Mouse (Mus musculus) ES-Bruce4 (cell line): ENCODE data around the gene Ltbp4.

Source experiments
- CTCF ChIP-seq: IDR thresholded peaks from one replicate; pipeline ENCODE4 v1.8.1; 2011; ENCODE audit warnings: low read depth, low read length
- POLR2A ChIP-seq: IDR thresholded peaks from one replicate; pipeline ENCODE4 v1.8.1; 2011; ENCODE audit warnings: low read length; ENCODE audit not compliant: insufficient read depth

DNA sequence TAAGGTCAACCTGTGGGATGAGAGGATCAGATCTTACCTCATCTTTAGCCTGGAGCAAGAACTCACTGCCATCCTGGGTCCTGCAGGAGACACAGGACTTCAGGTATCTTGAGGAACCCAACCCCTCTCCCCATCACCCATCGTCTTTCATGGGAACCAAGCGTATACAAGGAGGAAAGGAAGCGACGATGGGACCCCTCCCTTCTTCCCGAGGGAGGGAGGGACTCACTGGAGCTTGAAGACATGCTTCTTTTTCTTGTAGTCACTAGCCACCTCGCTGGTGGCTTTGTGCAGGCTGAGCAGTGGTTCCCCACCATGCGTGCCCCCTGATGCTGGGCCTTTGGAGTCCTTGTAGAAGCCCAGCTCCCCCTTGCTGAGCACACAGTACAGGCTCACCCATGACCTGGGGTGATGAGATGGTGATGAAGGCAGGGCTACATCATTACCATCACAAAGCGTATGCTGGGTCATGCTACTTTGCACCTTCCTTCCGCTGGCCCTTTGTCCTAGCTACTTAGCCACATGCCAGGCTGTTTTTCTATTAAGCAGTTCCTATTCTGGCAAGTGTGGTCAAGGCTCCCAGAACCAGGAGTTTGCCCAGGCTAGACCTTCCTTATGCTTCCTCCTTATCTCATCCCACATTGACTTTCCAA lies 22.3 kb upstream of the Ltbp4 start:
- no peak for TF ChIP-seq POLR2A
- no peak for TF ChIP-seq CTCF
